Mouse (Mus musculus): ENCODE measurements at regions not wholly inside any gene's neighbourhood (a gene's known extent, or its start where the extent isn't known, plus 50 kb on each side); places are given as distances from the start of the nearest gene placed in this dataset.

- Histone ChIP-seq H3K4me3 (ENCODE audit: low read depth, low read length) (no peak overlapping the region), H3K27me3 (ENCODE audit: control insufficient read depth, insufficient read depth, low read length) (no peaks in the 10 kb centered on the region), H3K27ac (ENCODE audit: low read depth, low read length) (no peak overlapping the region), H3K9me3 (ENCODE audit: control insufficient read depth, low read length) (0 out of 2 replicates have a peak, but pooled peaks cover 2% of the 10 kb centered on the region), H3K4me2 (ENCODE audit: low read depth) (no peak overlapping the region), H3K4me1 (ENCODE audit: control insufficient read depth, insufficient read depth, low read length) (no peaks in the 10 kb centered on the region), H3K36me3 (ENCODE audit: control insufficient read depth, insufficient read depth, low read length) (no peaks in the 10 kb centered on the region), H3K9ac (ENCODE audit: low read length) (no peak overlapping the region)
- 65% methylated on average over 8 of the region's 8 CpGs for WGBS
- DNase-seq (ENCODE audit: low spot score) (no peak), ATAC-seq (ENCODE audit: insufficient read depth, low FRiP score, low TSS enrichment) (no peak)
These were observed 121.6 kb downstream of the Polr2m start for GRCm38 (mm10) chr9:71364047-71364665.

- H3K4me1 ChIP-seq (ENCODE audit: control insufficient read depth, insufficient read depth, low read length) = no peaks in the 10 kb centered on the region
- no peak overlapping the region for H3K4me3 ChIP-seq (ENCODE audit: low read depth, low read length)
- H3K27me3 ChIP-seq (ENCODE audit: control insufficient read depth, insufficient read depth, low read length) = no peaks in the 10 kb centered on the region
- no peak overlapping the region for H3K4me2 ChIP-seq (ENCODE audit: low read depth)
- H3K27ac ChIP-seq (ENCODE audit: low read depth, low read length) = no peak overlapping the region
- DNase-seq (ENCODE audit: low spot score) = no peak
- H3K9me3 ChIP-seq (ENCODE audit: control insufficient read depth, low read length) = no peaks in the 10 kb centered on the region
- H3K36me3 ChIP-seq (ENCODE audit: control insufficient read depth, insufficient read depth, low read length) = no peaks in the 10 kb centered on the region
- H3K9ac ChIP-seq (ENCODE audit: low read length) = no peak overlapping the region
- no peak for ATAC-seq (ENCODE audit: insufficient read depth, low FRiP score, low TSS enrichment)
These were observed 123.3 kb downstream of the Polr2m start for GRCm38 (mm10) chr9:71362401-71362800.

GRCm38 (mm10) chr9:71361961-71362360 lies 123.8 kb downstream of the Polr2m start:
- Histone ChIP-seq H3K4me3 (ENCODE audit: low read depth, low read length) (no peak overlapping the region), H3K9me3 (ENCODE audit: control insufficient read depth, low read length) (no peaks in the 10 kb centered on the region), H3K36me3 (ENCODE audit: control insufficient read depth, insufficient read depth, low read length) (no peaks in the 10 kb centered on the region), H3K27me3 (ENCODE audit: control insufficient read depth, insufficient read depth, low read length) (no peaks in the 10 kb centered on the region), H3K4me2 (ENCODE audit: low read depth) (no peak overlapping the region), H3K4me1 (ENCODE audit: control insufficient read depth, insufficient read depth, low read length) (no peaks in the 10 kb centered on the region), H3K27ac (ENCODE audit: low read depth, low read length) (no peak overlapping the region), H3K9ac (ENCODE audit: low read length) (no peak overlapping the region)
- ATAC-seq (ENCODE audit: insufficient read depth, low FRiP score, low TSS enrichment) (no peak), DNase-seq (ENCODE audit: low spot score) (no peak)
- 91% methylated on average over 5 of the region's 5 CpGs for WGBS

GRCm38 (mm10) chr9:71361311-71361710 lies 124.4 kb downstream of the Polr2m start:
- no peak overlapping the region for H3K9ac ChIP-seq (ENCODE audit: low read length)
- no peak overlapping the region for H3K4me3 ChIP-seq (ENCODE audit: low read depth, low read length)
- H3K27ac ChIP-seq (ENCODE audit: low read depth, low read length) = no peak overlapping the region
- no peak for DNase-seq (ENCODE audit: low spot score)
- H3K9me3 ChIP-seq (ENCODE audit: control insufficient read depth, low read length) = no peaks in the 10 kb centered on the region
- H3K4me1 ChIP-seq (ENCODE audit: control insufficient read depth, insufficient read depth, low read length) = no peaks in the 10 kb centered on the region
- 73% methylated on average over 2 of the region's 2 CpGs for WGBS
- no peaks in the 10 kb centered on the region for H3K27me3 ChIP-seq (ENCODE audit: control insufficient read depth, insufficient read depth, low read length)
- no peaks in the 10 kb centered on the region for H3K36me3 ChIP-seq (ENCODE audit: control insufficient read depth, insufficient read depth, low read length)
- no peak for ATAC-seq (ENCODE audit: insufficient read depth, low FRiP score, low TSS enrichment)
- no peak overlapping the region for H3K4me2 ChIP-seq (ENCODE audit: low read depth)

- H3K9me3 ChIP-seq (ENCODE audit: control insufficient read depth, low read length) = no peaks in the 10 kb centered on the region
- WGBS = 84% methylated on average over 5 of the region's 5 CpGs
These were observed 125.1 kb downstream of the Polr2m start for GRCm38 (mm10) chr9:71360676-71361075.

GRCm38 (mm10) chr9:71358961-71359360 lies 126.8 kb downstream of the Polr2m start:
- 46% methylated on average over 4 of the region's 4 CpGs for WGBS
- ATAC-seq (ENCODE audit: insufficient read depth, low FRiP score, low TSS enrichment) = no peak
- H3K36me3 ChIP-seq (ENCODE audit: control insufficient read depth, insufficient read depth, low read length) = no peaks in the 10 kb centered on the region

More at GRCm38 (mm10) chr9:71360676-71361075, 125.1 kb downstream of the Polr2m start:
- H3K27ac ChIP-seq (ENCODE audit: low read depth, low read length) = no peak overlapping the region
- DNase-seq (ENCODE audit: low spot score) (no peak), ATAC-seq (ENCODE audit: insufficient read depth, low FRiP score, low TSS enrichment) (no peak)
- no peaks in the 10 kb centered on the region for H3K4me1 ChIP-seq (ENCODE audit: control insufficient read depth, insufficient read depth, low read length)
- H3K4me2 ChIP-seq (ENCODE audit: low read depth) = no peak overlapping the region
- H3K27me3 ChIP-seq (ENCODE audit: control insufficient read depth, insufficient read depth, low read length) = no peaks in the 10 kb centered on the region
- no peak overlapping the region for H3K9ac ChIP-seq (ENCODE audit: low read length)
- H3K36me3 ChIP-seq (ENCODE audit: control insufficient read depth, insufficient read depth, low read length) = no peaks in the 10 kb centered on the region
- H3K4me3 ChIP-seq (ENCODE audit: low read depth, low read length) = no peak overlapping the region

GRCm38 (mm10) chr9:71355721-71356120 lies 130.0 kb downstream of the Polr2m start:
- Histone ChIP-seq H3K9me3 (ENCODE audit: control insufficient read depth, low read length) (no peaks in the 10 kb centered on the region), H3K36me3 (ENCODE audit: control insufficient read depth, insufficient read depth, low read length) (no peaks in the 10 kb centered on the region), H3K4me1 (ENCODE audit: control insufficient read depth, insufficient read depth, low read length) (no peaks in the 10 kb centered on the region), H3K9ac (ENCODE audit: low read length) (no peak overlapping the region), H3K27ac (ENCODE audit: low read depth, low read length) (no peak overlapping the region), H3K27me3 (ENCODE audit: control insufficient read depth, insufficient read depth, low read length) (no peaks in the 10 kb centered on the region), H3K4me3 (ENCODE audit: low read depth, low read length) (no peak overlapping the region), H3K4me2 (ENCODE audit: low read depth) (no peak overlapping the region)
- DNase-seq (ENCODE audit: low spot score) (no peak), ATAC-seq (ENCODE audit: insufficient read depth, low FRiP score, low TSS enrichment) (no peak)
- 79% methylated on average over 5 of the region's 5 CpGs for WGBS

More at GRCm38 (mm10) chr9:71358961-71359360, 126.8 kb downstream of the Polr2m start:
- Histone ChIP-seq H3K4me1 (ENCODE audit: control insufficient read depth, insufficient read depth, low read length) (no peaks in the 10 kb centered on the region), H3K9ac (ENCODE audit: low read length) (no peak overlapping the region), H3K27me3 (ENCODE audit: control insufficient read depth, insufficient read depth, low read length) (no peaks in the 10 kb centered on the region), H3K27ac (ENCODE audit: low read depth, low read length) (no peak overlapping the region), H3K4me2 (ENCODE audit: low read depth) (no peak overlapping the region), H3K4me3 (ENCODE audit: low read depth, low read length) (no peak overlapping the region), H3K9me3 (ENCODE audit: control insufficient read depth, low read length) (no peaks in the 10 kb centered on the region)
- DNase-seq (ENCODE audit: low spot score) = no peak

All from neural tube, embryonic 11.5 days (tissue).